Mouse (Mus musculus) bone marrow macrophage, adult 2 months (primary cell): ENCODE measurements around the gene Sit1.

Source experiments
- CTCF ChIP-seq: IDR thresholded peaks from 2 replicates; pipeline ENCODE4 v1.5.1; 2012; ENCODE audit warnings: low read depth, mild to moderate bottlenecking, low read length, moderate library complexity
- POLR2A ChIP-seq: IDR thresholded peaks from 2 replicates; pipeline ENCODE4 v1.6.1; 2012; ENCODE audit warnings: mild to moderate bottlenecking, low read depth, low read length, borderline replicate concordance

GRCm38 (mm10) chr4:43499407-43500333 lies 16.1 kb upstream of the Sit1 start, which contains the start of gene Arhgef39:
- TF ChIP-seq CTCF, result no peak
- no peak for TF ChIP-seq POLR2A
